Mouse (Mus musculus) cerebellum, adult 2 months (tissue): Measurements from ENCODE around the gene Bin2. TPM values are rescaled to one million over a fixed set of nuclear protein-coding genes. Genes with fewer than 3 reads are reported as not detected.

Experiments used
- DNase-seq, 2 experiments: peaks; one replicate each; pipeline ENCODE4 v3.0.0; 2021
- H3K27ac ChIP-seq: fragments of 200-500 bp; 2 replicates; pipeline ENCODE4 v1.5.1; 2012; ENCODE audit warnings: low read length, control low read depth, inconsistent platforms; ENCODE audit not compliant: insufficient read depth
- H3K27me3 ChIP-seq: fragments of 200-500 bp; 2 replicates; pipeline ENCODE4 v1.6.1; 2012; ENCODE audit warnings: inconsistent platforms, mild to moderate bottlenecking, low read length, moderate library complexity; ENCODE audit not compliant: control insufficient read depth, insufficient read depth
- H3K4me1 ChIP-seq: fragments of 200-500 bp; 2 replicates; pipeline ENCODE4 v1.6.1; 2011; ENCODE audit warnings: low read length; ENCODE audit not compliant: control insufficient read depth, insufficient read depth
- H3K4me3 ChIP-seq: fragments of 200-500 bp; replicated peaks from 2 replicates; pipeline ENCODE3; 2011; ENCODE audit warnings: mild to moderate bottlenecking, low read depth, low read length, control low read depth; ENCODE audit not compliant: insufficient read depth
- CTCF ChIP-seq: fragments of 200-500 bp; IDR thresholded peaks from 2 replicates; pipeline ENCODE4 v1.5.1; 2011; ENCODE audit warnings: low read depth, mild to moderate bottlenecking, control low read depth, low read length, moderate library complexity, borderline replicate concordance; ENCODE audit not compliant: insufficient read depth
- POLR2A ChIP-seq: fragments of 200-500 bp; IDR thresholded peaks from 2 replicates; pipeline ENCODE4 v1.6.1; 2011; ENCODE audit warnings: low read length, control low read depth, borderline replicate concordance; ENCODE audit not compliant: insufficient read depth
- WGBS: fragments of 180-500 bp; shearing (Covaris S2); methylation state at CpG from one replicate; pipeline ENCODE4 v1.1.7; 2018; 5-methylcytosine and 5-hydroxymethylcytosine counted together
- polyA plus RNA-seq: library from polyadenylated mRNA; depleted of rRNA; stranded (reverse); fragments of >200 nt; gene quantifications from 2 replicates; pipeline ENCODE4 v1.2.3, GENCODE M21; 2012

Bin2 gene
- polyA plus RNA-seq, 1 experiment, result 4.1 TPM

DNA sequence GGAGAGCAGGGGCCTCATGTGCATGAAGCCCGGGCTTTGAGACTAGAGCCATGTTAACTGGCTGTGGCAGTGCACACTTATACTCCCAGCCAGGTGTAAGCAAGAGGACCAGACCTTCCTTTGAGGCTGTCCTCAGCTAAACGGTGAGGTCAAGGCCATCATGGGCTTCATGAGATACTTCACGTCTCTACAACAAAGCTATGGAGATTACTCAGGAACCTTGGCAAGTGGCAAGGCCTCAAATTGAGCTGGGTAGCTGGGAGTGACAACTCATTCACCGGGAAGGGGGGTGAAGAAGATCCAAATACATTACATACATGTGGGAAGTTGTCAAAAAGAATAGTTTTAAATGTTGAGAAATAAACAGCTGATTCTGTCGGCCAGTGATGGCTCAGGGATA lies 8.5 kb downstream of the Bin2 start:
- Histone ChIP-seq H3K4me1 (peaks cover 16% of the 10 kb centered on the region), H3K27ac (no peak overlapping the region), H3K27me3 (no peaks in the 10 kb centered on the region), H3K4me3 (no peak overlapping the region)
- WGBS, result 85% methylated on average over 5 of the region's 5 CpGs
- no peak for TF ChIP-seq POLR2A
- TF ChIP-seq CTCF, result no peak
- no peak for DNase-seq

DNA sequence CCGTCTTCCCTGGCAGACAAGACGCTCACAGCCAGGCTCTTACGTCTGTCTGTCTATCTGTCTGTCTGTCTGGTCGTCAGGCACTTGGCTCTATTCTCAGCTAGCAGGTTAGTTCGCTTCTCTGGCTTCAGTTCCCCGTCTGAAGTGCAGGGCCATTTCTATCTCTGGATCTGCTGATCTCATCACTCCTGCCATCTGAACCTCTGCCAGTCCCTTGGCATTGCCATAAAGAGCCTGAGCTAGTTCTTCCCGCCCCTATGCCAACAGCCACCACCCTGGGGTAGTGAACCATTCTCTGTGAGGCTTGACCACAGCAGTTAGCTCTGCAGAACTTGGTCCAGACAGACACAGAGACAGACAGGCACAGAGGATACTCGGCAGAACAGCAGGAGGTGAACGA lies 9.0 kb downstream of the Bin2 start:
- H3K27ac ChIP-seq, result no peak overlapping the region
- no peak overlapping the region for H3K4me3 ChIP-seq
- WGBS, result 13% methylated on average over 9 of the region's 9 CpGs
- TF ChIP-seq POLR2A (no peak), CTCF (no peak)
- DNase-seq, result peak; percentile 53 to 75
- H3K4me1 ChIP-seq, result peaks cover 16% of the 10 kb centered on the region
- H3K27me3 ChIP-seq, result no peaks in the 10 kb centered on the region

DNA sequence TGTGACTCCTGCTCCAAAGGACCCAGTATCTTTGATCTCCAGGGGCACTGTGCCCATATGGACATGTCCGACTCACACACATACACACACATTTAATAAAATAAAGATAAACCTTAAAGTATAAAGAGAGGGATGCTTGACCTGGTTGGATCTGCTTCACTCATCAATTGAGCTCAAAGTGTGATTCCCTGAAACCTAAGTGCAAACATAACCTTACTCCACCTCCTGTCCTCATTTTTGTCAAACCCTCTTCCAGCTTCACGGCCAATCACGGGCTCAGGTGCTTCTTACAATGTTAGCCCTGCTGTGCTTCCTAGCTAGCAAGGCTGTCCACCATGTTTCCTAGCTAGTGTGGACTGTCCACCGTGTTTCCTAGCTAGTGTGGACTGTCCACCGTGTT lies 14.2 kb downstream of the Bin2 start:
- no peaks in the 10 kb centered on the region for H3K27me3 ChIP-seq
- TF ChIP-seq POLR2A (no peak), CTCF (no peak)

DNA sequence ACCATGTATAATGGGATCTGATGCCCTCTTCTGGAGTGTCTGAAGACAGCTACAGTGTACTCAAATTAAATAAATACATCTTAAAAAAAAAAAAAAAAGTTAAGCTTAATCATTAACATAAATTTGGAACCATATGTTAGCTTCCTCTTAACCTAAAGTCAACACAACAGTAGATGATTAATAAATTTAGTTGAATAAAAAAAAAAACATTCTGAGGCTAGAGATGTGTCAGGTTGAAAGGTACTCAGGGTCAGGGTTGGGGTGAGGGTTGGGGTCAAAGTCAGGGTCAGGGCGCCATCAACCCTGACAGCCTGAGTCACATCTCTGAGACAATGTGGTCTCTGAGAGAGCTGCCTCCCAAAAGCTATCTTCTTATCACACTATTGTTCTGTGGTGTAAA lies 15.1 kb downstream of the Bin2 start:
- DNase-seq, result no peak
- H3K27ac ChIP-seq, result no peak overlapping the region
- TF ChIP-seq CTCF, result no peak
- 87% methylated on average over 1 of the region's 1 CpGs for WGBS
- no peak overlapping the region for H3K4me3 ChIP-seq
- H3K4me1 ChIP-seq, result peaks cover 15% of the 10 kb centered on the region
- no peaks in the 10 kb centered on the region for H3K27me3 ChIP-seq

More for the DNA sequence above, 14.2 kb downstream of the Bin2 start:
- H3K4me1 ChIP-seq, result peaks cover 11% of the 10 kb centered on the region
- no peak overlapping the region for H3K4me3 ChIP-seq
- H3K27ac ChIP-seq, result no peak overlapping the region
- DNase-seq, result no peak
- WGBS, result 87% methylated on average over 5 of the region's 5 CpGs

DNA sequence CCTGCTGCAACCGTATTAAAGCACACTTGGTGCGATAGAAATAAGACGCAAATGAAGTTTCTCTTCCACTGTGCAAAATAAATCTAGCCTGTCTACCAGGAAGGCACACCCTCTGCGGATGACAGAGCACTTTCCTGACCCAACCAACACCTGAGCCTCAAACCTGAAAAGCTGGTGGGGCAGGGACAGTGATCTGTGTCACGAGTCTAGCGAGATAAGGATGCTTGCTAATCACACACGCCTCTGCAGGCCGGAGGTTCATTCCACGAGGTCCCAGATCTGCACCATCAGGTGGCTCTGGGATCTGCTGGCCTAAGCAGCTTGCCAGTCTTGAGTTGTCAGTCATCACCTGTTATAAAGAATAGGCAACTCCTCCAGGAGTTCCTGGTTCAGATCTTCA lies 17.7 kb downstream of the Bin2 start:
- DNase-seq, result no peak
- Histone ChIP-seq H3K27me3 (no peaks in the 10 kb centered on the region), H3K27ac (no peak overlapping the region), H3K4me1 (peaks cover 10% of the 10 kb centered on the region), H3K4me3 (no peak overlapping the region)
- 93% methylated on average over 9 of the region's 9 CpGs for WGBS
- TF ChIP-seq CTCF, result no peak
- no peak for TF ChIP-seq POLR2A

DNA sequence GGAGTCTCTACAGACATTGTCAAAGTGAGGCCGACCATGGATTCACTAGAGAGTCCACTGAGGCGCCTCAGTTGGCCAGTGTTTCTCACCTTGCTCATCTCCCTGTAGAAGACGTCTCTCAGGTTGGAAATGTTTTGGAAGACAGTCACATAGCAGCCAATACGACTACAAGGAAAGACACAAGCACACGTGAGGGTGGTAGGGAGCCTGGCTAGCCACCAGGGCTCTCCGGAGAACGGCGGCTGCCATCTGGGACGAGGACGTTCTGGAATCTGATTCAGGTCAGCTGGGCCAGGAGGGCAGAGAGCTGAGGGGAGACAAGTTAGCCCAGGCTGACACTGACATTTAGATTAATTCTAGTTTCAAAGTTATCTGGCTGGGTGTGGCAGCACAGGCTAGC lies 19.2 kb downstream of the Bin2 start:
- Histone ChIP-seq H3K27ac (no peak overlapping the region), H3K27me3 (no peaks in the 10 kb centered on the region), H3K4me3 (no peak overlapping the region), H3K4me1 (peaks cover 10% of the 10 kb centered on the region)
- 23% methylated on average over 10 of the region's 10 CpGs for WGBS
- TF ChIP-seq CTCF (no peak), POLR2A (no peak)
- DNase-seq, result peak; percentile 48 to 65

DNA sequence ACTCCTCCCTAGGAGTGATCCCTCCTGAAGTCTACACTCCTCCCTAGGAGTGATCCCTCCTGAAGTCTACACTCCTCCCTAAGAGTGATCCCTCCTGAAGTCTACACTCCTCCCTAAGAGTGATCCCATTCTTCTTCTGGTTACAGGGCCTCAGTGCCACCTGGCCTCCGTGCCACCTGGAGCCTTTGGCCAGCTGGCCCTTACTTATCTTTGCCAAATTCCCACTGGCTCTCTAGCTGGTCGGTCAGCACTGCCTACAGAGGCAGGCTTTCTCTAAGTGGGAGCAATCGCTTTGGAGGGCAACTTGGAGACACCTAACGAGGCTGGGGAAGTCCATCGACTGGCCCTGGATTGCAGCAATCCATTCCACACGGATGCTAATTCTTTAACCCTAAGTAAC lies 23.2 kb downstream of the Bin2 start:
- Histone ChIP-seq H3K27ac (no peak overlapping the region), H3K4me1 (peaks cover 10% of the 10 kb centered on the region), H3K27me3 (no peaks in the 10 kb centered on the region), H3K4me3 (no peak overlapping the region)
- WGBS, result 15% methylated on average over 6 of the region's 6 CpGs
- TF ChIP-seq CTCF (no peak), POLR2A (no peak)
- peak; percentile 69 to 83 for DNase-seq

DNA sequence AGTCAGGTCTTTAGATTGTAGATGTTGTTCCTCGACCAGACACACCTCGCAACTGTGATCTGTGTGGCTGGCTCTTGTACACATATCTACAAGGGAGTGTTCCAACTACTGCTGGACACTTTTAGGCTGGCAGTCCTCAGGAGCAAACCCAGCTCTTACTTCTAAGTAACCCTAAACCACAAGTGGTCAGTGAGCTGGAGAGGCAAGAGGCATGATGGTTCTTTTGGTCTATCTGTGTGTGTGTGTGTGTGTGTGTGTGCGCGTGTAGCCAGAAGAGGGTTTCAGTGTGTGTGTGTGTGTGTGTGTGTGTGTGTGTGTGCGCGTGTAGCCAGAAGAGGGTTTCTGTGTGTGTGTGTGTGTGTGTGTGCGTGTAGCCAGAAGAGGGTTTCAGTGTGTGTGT lies 26.9 kb downstream of the Bin2 start:
- no peak for TF ChIP-seq POLR2A
- TF ChIP-seq CTCF, result no peak
- no peaks in the 10 kb centered on the region for H3K4me1 ChIP-seq
- no peak overlapping the region for H3K4me3 ChIP-seq
- DNase-seq, result no peak
- no peaks in the 10 kb centered on the region for H3K27me3 ChIP-seq
- WGBS, result 91% methylated on average over 7 of the region's 7 CpGs
- no peak overlapping the region for H3K27ac ChIP-seq

DNA sequence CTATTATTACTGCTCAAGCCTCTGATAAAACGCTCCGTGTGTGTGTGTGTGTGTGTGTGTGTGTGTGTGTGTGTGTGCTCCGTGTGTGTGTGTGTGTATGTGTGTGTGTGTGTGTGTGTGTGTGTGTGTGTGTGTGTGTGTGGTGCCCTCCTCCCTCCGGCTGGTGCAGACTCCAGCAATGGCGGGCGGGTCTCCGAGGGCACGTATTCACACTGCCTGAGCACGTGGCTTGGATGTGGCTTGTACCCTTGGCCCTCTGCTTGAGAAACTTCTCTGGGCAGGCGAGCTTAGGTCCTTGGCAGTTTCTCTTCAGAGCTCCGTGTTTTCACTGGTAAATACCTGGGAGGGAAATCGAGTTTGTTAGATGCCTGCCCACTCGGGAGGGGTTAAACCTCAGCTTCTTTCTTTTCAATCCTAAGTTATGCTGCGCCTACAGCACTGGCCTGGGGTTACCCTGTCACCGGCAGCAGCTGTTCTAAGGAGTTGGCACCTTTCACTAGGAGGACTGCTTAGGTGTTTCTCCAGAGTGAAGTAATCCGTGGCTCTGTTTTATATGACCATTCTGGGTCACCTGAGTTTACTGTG lies 28.0 kb downstream of the Bin2 start:
- WGBS, result 54% methylated on average over 13 of the region's 16 CpGs
- TF ChIP-seq POLR2A, result no peak
- no peak for TF ChIP-seq CTCF
- Histone ChIP-seq H3K4me1 (no peaks in the 10 kb centered on the region), H3K27ac (no peak overlapping the region), H3K4me3 (no peak overlapping the region), H3K27me3 (peaks cover 5% of the 10 kb centered on the region)
- no peak for DNase-seq
